Mouse (Mus musculus) liver, postnatal 0 days (tissue): ENCODE results near the gene Hpse2. TPM values are rescaled to one million over a fixed set of nuclear protein-coding genes. Genes with fewer than 3 reads are reported as not detected.

Experiments used
- ATAC-seq: fragments of 200-750 bp; cut with Nextera tagmentation; 2 replicates; pipeline ENCODE4 v1.8.0; 2017; ENCODE audit warnings: mild to moderate bottlenecking, moderate library complexity
- DNase-seq: peaks from one replicate; pipeline ENCODE4 v3.0.0-alpha.2; 2016
- H3K27ac ChIP-seq: fragments of 300-500 bp; sonication (generic); 2 replicates; pipeline ENCODE4 v1.5.1; 2014; ENCODE audit warnings: antibody characterized with exemption, moderate library complexity, mild to moderate bottlenecking, low read depth
- H3K27me3 ChIP-seq: fragments of 300-500 bp; sonication (generic); 2 replicates; pipeline ENCODE4 v1.6.1; 2014; ENCODE audit warnings: low read length, control low read depth, mixed read lengths; ENCODE audit not compliant: insufficient read depth
- H3K36me3 ChIP-seq: fragments of 300-500 bp; sonication (generic); replicated peaks from 2 replicates; pipeline ENCODE4 v1.6.1; 2014; ENCODE audit warnings: mild to moderate bottlenecking, control low read depth, low read length, moderate library complexity, mixed read lengths; ENCODE audit not compliant: insufficient read depth
- H3K4me1 ChIP-seq: fragments of 300-500 bp; sonication (generic); 2 replicates; pipeline ENCODE4 v1.6.1; 2014; ENCODE audit warnings: antibody characterized with exemption, mild to moderate bottlenecking, control low read depth; ENCODE audit not compliant: insufficient read depth
- H3K4me2 ChIP-seq: fragments of 300-500 bp; sonication (generic); 2 replicates; pipeline ENCODE4 v1.6.1; 2014; ENCODE audit warnings: low read depth, mild to moderate bottlenecking, low read length, moderate library complexity, mixed read lengths
- H3K4me3 ChIP-seq: fragments of 300-500 bp; sonication (generic); 2 replicates; pipeline ENCODE4 v1.5.1; 2014; ENCODE audit warnings: low read depth, low read length
- H3K9ac ChIP-seq: fragments of 300-500 bp; sonication (generic); replicated peaks from 2 replicates; pipeline ENCODE4 v1.6.1; 2014; ENCODE audit warnings: mild to moderate bottlenecking, moderate library complexity
- H3K9me3 ChIP-seq: fragments of 300-500 bp; sonication (generic); 2 replicates; pipeline ENCODE4 v1.6.1; 2016; ENCODE audit warnings: mild to moderate bottlenecking, control low read depth, low read length, mixed read lengths
- CTCF ChIP-seq: sonication (generic); IDR thresholded peaks from 2 replicates; pipeline ENCODE4 v1.5.1; 2016; ENCODE audit warnings: antibody characterized with exemption, low read depth
- EP300 ChIP-seq: IDR thresholded peaks from 2 replicates; pipeline ENCODE4 v1.6.1; 2016; ENCODE audit warnings: antibody characterized with exemption, low read depth, mild to moderate bottlenecking
- WGBS: fragments of 180-500 bp; shearing (Covaris S2); extraction: QIAGEN DNeasy Blood & Tissue Kit; methylation state at CpG from one replicate; pipeline ENCODE4 v1.1.7; 2014; ENCODE audit not compliant: insufficient replicate concordance; 5-methylcytosine and 5-hydroxymethylcytosine counted together
- polyA plus RNA-seq: library from polyadenylated mRNA; unstranded; fragments of >200 nt; fragmentation: Nextera tagmentation; extraction: Ambion mirVana; gene quantifications from 2 replicates; pipeline ENCODE4 v1.2.1, GENCODE M21; 2015

Hpse2 gene
- polyA plus RNA-seq, 1 experiment from 2014 or later: 0.12 TPM

DNA sequence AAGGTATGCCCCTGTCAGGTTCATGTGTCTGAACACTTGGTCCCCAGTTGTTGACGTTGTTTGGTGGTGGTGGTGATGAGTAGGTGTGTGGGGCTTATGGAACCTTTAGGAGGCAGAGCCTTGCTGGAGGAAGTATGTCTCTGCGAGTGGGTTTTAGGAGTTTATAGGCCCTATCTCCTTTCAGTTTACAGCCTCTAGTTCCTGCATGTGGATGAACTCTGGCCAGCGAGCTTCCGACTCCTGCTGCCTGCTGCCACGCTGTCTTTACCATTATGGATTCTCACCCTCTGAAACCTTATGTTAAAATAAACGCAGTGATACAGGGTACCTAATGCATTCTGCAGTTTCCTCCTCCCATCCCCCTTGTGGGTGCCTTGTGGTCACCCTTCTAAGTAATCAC lies 648.4 kb downstream of the Hpse2 start:
- WGBS: 66% methylated on average over 6 of the region's 6 CpGs
- Histone ChIP-seq H3K4me1 (peaks cover 7% of the 10 kb centered on the region), H3K4me2 (peak overlapping the region; percentile 0; the same call in 1 of the 2 replicates), H3K9ac (no peak overlapping the region), H3K27me3 (no peaks in the 10 kb centered on the region), H3K27ac (peak overlapping the region; percentile 64), H3K9me3 (no peaks in the 10 kb centered on the region), H3K4me3 (no peak overlapping the region), H3K36me3 (peaks cover 2% of the 10 kb centered on the region; the same call in 1 of the 2 replicates)
- ATAC-seq (no peak), DNase-seq (no peak)
- TF ChIP-seq EP300 (no peak), CTCF (no peak)

DNA sequence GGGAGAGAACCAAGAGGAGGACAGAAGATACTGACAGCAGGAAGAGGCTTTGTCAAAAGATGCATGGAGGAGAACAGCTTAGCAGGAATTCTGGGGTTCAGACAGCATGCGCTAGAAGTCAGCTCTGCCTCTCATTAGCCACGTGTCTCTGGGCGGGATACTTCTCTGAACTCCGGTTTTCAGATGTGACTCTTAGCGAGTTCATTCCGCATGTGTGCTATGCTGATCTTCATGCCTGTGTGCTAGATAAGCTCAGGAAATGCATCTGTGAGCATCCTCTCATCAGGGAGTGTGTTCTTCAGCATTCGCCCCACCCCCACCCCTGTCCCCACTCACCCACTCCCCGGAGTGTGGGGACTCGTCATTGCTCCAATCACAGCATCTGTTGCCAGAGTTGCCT lies 650.4 kb downstream of the Hpse2 start:
- Histone ChIP-seq H3K36me3 (peaks cover 2% of the 10 kb centered on the region; the same call in 1 of the 2 replicates), H3K27ac (no peak overlapping the region), H3K4me3 (no peak overlapping the region), H3K4me1 (0 out of 2 replicates have a peak, but pooled peaks cover 3% of the 10 kb centered on the region), H3K27me3 (no peaks in the 10 kb centered on the region), H3K4me2 (no peak overlapping the region), H3K9ac (no peak overlapping the region), H3K9me3 (no peaks in the 10 kb centered on the region)
- DNase-seq: no peak
- TF ChIP-seq CTCF (no peak), EP300 (no peak)
- 71% methylated on average over 9 of the region's 9 CpGs for WGBS
- ATAC-seq: no peak

Other genes with a start within 250 kb of the Hpse2 start
- 0.21 and 0.22 TPM in 2 replicates for gene Cnnm1, start 52.1 kb upstream of the Hpse2 start, polyA plus RNA-seq
- 127 and 137 TPM in 2 replicates for gene Got1, start 136.2 kb upstream of the Hpse2 start, polyA plus RNA-seq
- 0.05 and 0.13 TPM in 2 replicates for gene Nkx2-3, start 224.0 kb upstream of the Hpse2 start, polyA plus RNA-seq